Mouse (Mus musculus) kidney, postnatal 36 days (tissue): Measurements from ENCODE around the gene Krt17.
A peak's percentile ranks its signal among the peaks of the same experiment; 100 is the strongest.
"Not testable (repeated sequence)": the region's sequence is repeated elsewhere in the genome, so short reads cannot be mapped to it uniquely, and the experiment has no call there.

Source experiments
- DNase-seq, 2 experiments: peaks; one replicate each; pipeline ENCODE4 v3.0.0; 2021 to 2022; ENCODE audit warnings: mixed read lengths in 2 of 2

Krt17 gene

DNA sequence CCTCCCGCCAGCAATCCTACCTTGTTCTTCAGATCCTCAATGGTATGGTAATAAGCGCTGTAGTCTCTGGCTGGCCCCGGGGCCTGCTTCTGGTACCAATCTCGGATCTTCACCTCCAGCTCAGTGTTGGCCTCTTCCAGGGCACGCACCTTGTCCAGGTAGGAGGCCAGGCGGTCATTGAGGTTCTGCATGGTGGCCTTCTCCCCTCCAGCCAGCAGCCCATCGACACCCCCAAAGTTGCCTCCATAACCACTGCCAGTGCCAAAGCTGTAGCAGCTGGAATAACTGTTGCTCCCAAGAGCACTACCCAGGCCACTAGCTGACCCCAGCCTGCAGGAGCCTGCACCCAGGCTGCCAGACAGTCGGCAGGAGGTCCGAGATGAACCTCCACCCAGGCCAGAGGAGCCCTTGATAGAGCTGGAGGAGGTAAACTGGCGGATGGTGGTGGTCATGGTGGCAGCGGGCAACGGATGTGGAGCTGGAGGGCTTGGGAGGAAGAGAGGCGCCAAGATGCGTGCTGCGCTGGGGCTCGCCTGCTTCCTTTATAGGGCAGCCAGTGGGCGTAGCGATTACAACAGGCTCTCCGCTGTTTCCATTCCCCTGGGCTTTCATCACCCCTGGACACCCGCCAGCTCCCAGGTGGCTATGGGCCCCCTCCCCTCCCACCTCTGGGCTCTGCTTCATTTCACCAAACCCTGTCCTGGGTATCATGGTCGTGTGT is at the start of gene Krt17:
Gene Krt17, minus strand, starts transcription at position 516 of the 721 bp plus-strand sequence.
- DNase-seq, result no peak

DNA sequence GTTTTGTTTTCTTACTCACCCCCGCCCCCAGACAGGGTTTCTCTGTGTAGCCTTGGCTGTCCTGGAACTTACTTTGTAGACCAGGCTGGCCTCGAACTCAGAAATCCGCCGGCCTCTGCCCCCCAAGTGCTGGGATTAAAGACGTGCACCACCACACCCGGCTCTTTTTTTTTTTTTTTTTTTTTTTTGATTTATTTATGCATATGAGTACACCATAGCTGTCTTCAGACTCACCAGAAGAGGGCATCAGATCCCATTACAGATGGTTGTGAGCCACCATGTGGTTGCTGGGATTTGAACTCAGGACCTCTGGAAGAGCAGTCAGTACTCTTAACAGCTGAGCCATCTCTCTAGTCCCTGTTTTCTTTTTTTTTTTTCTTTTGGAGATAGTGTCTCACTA is 47.8 kb upstream of the Krt17 start:
- DNase-seq, result not testable (repeated sequence)

DNA sequence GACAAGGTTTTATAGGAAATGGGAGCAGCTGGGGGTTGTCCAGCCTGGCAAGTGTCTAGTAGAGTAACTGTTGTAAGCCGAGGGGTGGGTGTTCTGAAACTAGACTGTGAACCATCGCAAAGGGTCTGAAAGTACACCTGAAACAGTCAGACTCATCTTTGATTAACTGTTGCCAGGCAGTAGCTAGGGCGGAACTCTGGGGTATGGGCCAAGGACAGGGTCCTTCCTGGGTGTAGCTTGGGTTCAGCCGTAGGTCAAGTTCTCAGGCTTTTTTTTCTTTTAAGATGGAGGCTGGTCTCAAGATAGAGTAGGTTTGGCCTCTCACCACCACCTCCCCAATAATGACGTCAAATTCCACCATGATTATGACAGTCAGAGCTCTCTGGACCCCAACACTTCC is 47.1 kb upstream of the Krt17 start:
- DNase-seq, result no peak

DNA sequence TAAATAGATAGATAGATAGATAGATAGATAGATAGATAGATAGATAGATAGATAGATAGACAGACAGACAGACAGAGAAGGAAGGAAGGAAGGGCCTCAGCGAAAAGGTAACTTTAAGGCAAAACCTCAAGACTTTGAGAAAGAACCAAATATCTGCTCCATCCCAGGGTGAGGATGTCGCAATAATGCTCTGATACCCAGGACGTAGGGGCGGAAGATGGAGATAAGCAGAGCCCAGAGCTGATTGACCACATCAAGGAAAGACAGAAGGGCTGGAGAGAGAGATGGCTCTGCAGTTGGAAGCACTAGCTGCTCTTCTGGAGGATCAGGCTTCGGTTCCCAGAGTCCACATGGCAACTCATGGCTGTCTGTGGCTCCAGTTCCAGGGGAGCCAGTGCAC is 40.5 kb upstream of the Krt17 start:
- DNase-seq, result no peak

DNA sequence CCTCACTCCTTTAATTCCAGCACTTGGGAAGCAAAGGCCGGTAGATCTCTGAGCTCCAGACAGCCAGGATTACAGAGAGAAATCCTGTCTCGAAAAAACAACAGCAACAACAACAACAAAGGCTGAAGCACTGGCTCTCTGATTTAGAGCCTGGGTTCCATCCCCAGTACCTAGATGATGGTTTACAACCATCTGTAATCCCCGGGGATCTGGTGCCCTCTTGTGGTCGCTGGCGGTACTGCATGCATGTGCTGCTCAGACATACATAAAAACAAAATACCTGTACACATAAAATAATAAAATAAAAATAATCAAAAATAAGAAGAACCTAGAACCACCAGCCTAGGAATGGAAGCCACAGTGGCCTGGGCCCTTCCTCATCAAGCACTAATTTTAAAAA is 39.5 kb upstream of the Krt17 start:
- peak; percentile 41 to 83 for DNase-seq

DNA sequence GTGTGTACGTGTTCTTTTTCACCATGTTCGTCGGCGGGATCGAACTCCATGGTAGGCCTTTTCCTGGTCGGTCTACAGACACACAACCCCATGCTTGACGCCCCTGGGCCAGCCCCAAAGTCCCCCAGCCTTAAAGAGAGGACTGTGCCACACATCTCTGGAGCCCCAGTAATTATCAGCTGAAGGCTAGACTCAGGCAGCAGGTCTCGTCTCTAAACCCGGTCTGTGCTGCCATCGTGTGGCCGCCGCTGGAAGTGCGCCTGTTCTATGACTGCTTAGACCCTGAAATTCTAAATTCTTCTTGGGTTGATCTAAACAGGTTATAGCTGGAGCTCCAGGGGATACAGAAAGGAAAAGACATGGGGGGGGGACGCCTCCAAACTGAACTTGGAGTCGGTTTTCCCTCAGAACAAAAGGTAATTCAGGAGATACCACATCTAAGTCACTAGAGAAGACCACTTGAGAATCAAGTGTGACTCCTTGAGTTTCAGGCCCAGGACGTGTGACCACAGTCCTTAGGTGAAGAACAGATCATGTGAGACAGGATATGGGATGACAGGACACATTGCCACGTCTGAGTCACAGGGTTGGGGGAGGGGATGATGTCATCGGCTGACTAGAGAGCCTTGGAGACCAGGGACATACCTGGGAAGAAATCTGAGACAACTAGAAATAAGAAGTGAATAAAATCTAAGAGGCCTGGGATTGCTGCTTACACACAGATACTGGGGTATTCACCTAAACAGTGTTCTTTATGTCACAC is 37.6 kb upstream of the Krt17 start:
- DNase-seq, result peak; percentile 78 to 93

DNA sequence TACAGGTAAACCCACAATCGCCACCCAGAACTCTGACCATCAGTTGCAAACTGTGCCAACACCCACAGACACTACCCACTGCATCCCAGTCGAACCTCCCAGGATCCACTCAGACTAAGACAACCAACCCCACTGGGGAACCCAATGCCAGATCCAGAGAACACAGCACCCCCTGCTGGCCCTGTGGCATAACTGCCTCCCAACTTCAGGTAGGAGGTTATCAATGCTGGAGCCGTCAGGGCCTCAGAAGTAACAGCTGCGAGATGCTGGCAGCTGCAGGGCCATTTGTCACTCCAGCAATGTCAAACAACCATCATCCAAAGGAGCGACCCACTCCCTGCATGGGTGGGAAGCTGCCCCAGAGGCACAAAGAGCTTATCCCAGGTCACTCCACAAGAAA is 37.0 kb upstream of the Krt17 start:
- peak in 1 of 2 experiments; percentile 48 for DNase-seq

DNA sequence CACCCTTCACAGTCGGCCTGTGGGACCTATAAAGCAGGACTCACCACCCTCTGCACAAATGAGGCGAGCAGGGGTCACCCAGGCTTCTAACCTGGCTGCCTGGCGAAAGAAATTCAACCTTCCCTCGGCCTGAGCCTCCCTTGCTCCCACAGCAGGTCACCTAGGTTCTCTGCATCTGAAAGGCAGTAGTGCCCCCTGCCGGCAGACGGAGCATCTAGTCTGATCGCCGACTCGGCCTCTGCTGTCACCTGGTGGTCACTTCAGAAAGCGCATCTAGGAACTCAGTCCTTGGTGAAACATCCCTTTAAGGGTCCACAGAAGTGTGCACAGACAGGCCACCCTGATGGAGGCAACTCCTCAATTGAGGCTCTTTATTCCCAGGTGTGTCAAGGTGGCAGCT is 34.5 kb upstream of the Krt17 start:
- DNase-seq, result peak; percentile 72 to 93

DNA sequence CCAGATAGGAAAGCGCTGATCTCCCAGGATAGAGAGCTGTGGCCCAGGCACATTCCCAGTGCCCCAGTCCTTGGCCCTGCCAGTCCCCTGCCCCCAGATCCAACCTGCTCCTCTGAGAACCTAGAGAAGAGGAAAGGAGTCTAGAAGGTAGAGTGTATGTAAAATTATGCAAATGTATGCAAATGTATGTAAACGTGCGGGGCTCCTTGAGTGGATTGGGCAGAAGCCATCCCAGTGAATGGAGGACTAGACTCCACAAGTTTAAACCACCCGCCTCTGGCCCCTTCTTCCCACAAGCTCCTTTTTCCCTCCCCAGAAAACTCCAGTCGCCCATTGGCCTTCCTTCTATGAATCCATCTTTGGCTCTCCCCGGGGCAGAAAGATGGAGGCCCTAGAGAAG is 32.1 kb upstream of the Krt17 start:
- no peak for DNase-seq

DNA sequence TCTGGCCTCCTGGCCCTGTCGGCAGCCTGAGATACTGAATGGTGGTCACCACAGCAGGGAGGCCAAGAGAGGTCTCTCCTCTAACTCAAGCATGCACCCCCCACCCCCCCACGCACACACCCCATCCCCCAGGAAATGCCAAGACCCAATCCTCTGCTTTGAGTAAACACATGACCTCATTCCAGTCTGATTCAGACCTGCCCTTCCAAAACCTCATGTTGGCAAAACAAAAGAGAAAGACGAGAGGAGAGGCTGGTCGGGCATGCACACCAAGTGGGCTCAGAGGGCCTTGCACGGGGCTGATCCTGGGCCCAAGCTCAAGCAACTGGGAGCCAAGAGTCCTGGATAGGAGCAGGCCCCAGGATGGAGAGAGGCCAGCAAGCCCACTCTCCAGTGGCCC is 29.4 kb upstream of the Krt17 start:
- no peak for DNase-seq

DNA sequence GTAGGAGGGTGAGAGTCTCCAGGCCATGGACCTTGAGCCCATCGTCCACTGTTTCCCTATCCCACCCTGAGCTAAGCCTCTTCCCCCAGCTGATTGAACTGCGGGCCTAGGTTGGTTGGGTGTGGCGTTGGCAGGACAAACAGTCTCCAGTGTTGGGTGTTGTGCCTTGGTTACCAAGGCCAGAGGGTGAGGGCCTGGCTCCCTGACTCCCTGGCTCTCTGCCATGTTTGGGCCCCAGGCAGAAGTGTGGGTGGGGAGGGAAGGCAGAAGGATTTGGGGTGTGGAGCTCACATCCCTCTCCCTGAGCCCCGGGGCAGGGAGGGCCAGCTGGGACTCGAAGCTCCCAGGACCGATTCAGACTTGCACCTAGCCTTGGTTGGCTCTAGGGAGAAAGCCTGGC is 28.1 kb upstream of the Krt17 start:
- no peak for DNase-seq

DNA sequence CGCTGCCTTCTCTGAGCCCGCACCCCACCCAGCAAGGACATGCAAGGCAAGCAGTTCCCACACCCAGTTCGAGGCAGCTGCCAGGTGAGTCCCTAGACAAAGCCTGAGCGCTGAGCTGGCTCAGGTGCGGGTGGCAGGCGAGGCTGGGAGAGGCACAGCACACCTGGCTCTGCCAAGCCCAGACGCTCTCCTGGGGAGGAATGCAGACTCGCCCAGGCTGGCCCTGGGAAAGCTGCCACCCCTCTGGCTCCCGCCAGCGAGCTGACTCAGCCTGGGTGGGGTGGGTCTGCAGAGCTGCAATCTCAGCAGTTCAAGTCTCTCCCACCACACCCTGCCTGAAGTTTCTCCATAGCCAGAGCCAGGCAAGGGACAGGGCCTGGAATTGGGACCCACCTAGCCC is 26.2 kb upstream of the Krt17 start:
- peak in 1 of 2 experiments; percentile 13 for DNase-seq

DNA sequence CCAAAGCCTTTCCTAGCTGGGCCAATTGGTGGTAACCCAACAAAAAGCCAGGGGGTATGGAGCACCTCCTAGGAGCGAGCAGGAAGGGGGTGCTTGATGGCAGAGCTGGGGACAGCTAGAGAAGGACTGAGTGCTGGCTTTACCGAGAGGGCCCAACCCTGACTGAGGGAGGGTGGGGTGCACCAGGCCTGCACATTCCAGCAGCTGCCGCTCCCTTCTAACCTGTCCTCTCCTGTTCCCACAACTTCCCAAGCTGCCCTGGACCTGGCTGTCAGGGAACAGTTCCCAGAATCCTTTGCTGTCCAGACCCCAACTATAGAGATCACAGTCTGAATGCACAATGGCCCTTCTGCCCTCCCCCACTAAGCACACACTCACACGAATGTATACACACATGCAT is 24.2 kb upstream of the Krt17 start:
- DNase-seq, result no peak

DNA sequence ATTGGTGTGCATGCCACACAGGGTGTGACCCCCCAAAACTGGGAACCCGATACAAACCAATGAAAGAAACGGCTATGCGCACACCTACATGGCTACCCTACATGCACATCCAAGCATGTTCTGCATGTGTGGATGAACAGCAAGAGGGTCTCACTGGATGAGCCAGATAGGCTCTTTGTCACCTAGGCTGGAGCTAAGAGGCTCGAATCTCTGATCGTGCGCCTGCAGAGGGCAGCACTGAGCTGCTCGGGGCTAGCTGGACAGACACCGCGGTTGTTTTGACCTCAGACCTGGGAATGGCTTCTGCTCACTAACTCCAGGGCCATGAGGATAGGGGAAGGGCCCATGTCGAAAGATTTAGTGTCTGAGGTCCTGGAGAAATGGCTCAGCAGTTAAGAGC is 21.7 kb upstream of the Krt17 start:
- peak; percentile 75 to 94 for DNase-seq

DNA sequence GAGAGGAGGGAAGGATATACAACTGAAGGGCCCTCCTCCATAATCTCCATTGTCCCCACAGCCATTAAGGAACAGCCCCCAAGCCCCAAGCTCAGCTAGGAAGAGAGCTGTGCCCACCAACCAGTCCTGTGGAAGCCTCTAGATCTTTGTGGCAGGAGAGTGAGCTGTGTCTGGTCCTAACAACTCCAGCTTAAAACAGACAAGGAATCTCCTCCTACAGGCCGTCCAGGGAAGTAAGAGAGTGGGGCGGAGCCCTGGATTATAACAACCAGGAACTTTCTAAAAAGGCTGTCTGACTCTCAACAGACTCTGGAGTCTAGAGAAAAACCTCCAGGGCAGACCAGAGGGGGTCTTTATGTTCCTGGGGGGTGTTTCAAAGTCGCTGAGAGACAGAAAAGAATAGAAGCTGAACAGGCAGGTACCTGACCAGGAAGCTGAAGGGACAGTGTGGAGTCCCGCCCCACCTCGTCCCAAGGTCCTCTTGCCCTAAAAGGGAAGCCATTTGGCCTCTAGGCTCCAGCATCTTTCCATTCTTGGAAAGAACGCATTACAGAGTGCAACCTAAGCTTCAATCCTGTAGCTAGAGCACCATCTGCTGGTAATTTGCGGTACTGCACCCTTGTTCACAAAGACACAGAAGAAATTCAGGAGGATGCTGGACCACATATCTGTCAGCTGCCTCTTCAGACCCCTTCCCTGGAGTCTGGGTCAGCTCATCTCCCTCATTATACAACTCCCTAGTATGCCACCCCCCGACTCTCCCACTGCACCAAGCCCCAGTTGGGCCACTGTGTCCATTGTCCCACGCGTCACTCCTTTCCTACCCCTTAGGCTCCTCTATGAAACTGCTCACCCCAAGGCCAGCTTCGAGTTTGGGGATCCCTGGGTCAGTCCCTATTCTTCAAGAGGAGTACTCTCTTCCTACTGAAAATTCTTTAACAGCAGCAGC is 21.0 kb upstream of the Krt17 start:
- peak; percentile 79 to 93 for DNase-seq

DNA sequence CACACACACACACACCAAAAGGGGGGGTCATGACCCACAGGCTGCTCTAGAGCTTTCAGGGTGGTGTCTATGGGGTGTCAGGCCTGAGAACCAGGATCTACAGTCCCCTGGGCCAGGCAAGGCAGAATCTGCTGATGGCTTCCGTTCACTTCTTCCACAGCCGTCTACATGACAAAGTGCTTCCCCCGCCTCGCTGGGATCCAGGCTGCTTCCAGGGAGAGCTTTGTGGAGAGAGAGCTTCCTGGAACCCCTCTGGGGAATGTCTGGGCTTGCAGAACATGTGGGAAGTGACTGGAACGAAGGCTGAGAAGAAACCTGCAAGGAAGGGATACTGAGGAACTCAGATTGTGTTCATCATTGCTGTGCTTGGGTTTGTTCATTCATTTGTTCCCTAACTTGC is 17.9 kb upstream of the Krt17 start:
- no peak for DNase-seq

DNA sequence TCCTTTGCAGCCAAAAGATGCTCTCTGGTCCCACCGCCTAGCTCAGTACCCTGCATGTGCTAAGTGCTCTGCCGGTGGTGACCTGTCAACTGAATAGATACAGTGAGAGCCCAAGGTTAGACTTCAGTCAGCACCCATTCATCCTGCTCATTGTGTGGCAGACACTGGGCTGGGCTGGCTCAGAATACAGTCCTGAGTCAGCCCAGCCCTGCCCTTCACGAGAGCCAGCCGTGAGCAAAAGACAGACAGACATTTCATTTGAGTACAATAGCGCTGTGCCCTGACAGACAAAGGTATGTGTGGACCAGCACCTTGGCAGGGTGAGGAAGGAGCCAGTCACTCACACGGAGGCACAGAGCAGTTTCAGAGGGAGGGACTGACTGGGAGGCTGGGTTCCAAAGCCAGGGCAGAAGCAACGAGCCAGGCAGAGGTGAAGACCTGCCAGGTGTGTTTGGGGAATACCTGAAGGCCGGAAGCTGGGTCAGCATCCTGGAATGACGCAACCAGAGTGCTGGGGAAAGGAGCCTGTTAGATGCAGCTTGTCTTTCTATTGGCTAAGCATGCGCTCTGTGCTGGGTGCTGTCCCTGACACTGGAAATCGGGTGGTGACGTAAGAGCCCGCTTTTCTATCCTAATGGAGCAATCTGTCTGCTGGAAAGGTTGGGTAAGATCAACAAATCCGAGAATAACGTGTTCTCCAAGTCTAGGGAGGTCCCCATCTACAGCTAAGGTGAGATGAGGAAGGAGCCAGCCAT is 17.1 kb upstream of the Krt17 start:
- DNase-seq, result no peak

DNA sequence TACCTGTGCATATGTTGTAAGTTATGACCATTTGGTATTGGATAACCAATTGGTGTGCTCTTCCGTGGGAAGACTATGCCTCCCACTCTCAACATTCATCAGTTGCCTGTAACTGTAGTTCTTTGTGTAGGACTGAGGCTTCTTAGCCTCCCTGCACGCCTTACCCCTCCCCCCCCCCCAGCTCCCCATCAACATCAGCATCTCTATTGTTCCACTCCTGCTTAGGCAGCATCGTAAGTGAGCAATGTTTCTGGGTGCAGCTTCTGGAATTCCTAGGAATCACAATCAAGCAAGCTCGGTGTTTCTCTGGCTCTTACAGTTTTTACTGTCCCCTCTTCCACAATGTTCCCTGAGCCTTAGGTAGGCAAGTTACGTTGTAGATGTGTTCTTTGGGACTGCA is 14.6 kb upstream of the Krt17 start:
- no peak for DNase-seq

DNA sequence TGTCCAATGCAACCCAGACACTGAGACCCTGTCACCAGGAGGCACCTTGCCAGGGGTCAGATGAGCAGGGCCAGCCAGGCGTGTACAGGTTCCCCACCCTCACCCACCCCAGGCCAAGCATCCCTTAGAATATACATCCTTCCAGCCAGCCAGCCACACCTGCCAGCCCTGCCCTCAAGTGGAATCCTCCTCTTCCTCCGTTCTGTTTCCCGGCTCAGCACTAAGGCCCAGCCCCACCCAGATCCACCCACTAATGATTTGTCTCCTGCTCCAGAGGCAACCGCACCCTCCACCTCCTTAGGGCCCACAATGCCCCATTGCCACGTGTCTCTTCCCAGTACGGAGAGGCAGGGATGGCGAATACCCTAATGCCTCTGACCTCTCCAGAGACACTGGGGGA is 13.9 kb upstream of the Krt17 start:
- no peak for DNase-seq

DNA sequence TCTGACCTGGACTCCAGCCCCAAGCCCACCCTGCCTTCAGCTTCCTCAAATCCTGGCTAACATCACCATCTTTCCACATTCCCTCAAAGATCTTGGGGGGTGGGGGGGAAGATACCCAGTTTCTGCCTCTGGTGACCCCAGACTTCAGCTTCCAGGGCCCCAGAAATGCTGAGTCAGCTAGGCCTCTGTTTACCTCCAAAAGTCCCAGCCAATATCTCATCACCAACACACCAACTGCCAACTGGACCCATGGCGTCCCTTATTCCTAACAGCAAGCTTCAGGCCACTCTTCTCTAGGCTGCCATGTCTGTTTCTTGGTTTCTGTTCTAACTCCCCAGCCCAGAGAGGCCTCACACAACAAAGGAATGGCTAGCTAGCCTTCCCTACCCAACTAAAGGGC is 11.0 kb upstream of the Krt17 start:
- DNase-seq, result no peak

DNA sequence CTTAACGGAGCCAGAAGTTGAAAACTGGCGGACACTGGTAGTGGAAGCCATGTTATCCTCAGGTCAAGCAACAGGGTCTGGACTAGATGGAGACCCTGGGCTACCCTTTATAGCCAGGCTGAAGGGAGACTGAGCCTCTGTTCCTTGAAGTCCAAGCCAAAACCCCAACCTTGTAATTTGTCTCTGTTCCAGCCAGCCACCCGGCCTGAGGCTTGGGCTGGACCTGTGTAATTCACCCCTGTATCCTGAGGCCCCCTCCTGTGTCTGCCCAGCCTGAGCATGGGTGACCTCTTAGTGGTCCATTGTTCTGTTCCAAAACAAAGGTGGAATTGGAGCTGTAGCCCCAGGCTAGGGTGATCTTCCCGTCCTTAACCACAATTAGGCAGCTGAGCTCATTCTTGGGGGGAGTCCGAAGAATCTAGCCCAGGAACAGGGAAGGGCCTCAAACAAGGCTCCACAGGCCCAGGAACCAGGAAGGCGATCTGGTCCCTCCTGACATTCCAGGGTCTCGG is 9.0 kb upstream of the Krt17 start, which contains the start of gene Krt42:
Gene Krt42, minus strand, starts transcription at position 51 of the 512 bp plus-strand sequence.
- no peak for DNase-seq
